Mouse (Mus musculus): ENCODE results near the gene Sco2.

- TF ChIP-seq GATA1 (IDR thresholded peaks at IDR 0.05; ENCODE audit: borderline replicate concordance, low read length) (no peak), FLI1 (IDR thresholded peaks at IDR 0.05; ENCODE audit: low read length) (no peak)
Measured at GRCm38 (mm10) chr15:89379429-89379828, 5.8 kb upstream of the Sco2 start.

Measured in megakaryocyte, embryonic 14.5 days (primary cell).